Mouse (Mus musculus): Measurements from ENCODE around the gene Zfp275.
"Not testable (repeated sequence)": the region's sequence is repeated elsewhere in the genome, so short reads cannot be mapped to it uniquely, and the experiment has no call there.

Gene Zfp275

GRCm38 (mm10) chrX:73342483-73342895 lies at the start of gene Zfp275:
Gene Zfp275 (plus strand): TSS chrX:73342621.
- peak; percentile 80 for DNase-seq

DNA sequence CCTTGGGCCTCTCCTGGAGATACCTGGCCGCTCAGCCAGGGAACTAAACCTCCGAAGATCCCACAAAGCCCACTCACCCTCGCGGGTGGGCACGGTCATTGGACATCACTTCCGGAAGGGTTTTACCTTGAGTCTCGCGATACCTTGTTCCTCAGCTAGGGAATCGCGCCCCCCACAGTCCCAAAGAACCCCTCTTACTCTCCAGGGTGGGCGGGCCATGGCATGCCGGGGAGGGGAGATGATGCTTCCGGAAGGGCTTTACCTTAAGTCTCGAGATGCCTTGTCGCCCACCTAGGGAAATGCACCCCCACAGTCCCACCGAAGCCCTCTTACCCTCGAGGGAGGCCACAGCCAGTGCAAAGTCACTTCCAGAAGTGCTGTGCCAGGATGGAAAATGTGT lies 49.5 kb upstream of the Zfp275 start, which contains the start of the genes Xlr5a and Xlr5c:
Gene Xlr5a, minus strand, starts transcription at position 101 of the 400 bp plus-strand sequence.
Gene Xlr5c, minus strand, starts transcription at position 101 of the 400 bp plus-strand sequence.
- not testable (repeated sequence) for DNase-seq

GRCm38 (mm10) chrX:73295745-73296144 lies 46.7 kb upstream of the Zfp275 start:
- DNase-seq = not testable (repeated sequence)

GRCm38 (mm10) chrX:73312522-73312921 lies 29.9 kb upstream of the Zfp275 start:
- peak; percentile 39 for DNase-seq

- DNase-seq = no peak
These were observed 21.4 kb upstream of the Zfp275 start for GRCm38 (mm10) chrX:73321029-73321428.

GRCm38 (mm10) chrX:73327215-73327614 lies 15.2 kb upstream of the Zfp275 start:
- DNase-seq = no peak

DNA sequence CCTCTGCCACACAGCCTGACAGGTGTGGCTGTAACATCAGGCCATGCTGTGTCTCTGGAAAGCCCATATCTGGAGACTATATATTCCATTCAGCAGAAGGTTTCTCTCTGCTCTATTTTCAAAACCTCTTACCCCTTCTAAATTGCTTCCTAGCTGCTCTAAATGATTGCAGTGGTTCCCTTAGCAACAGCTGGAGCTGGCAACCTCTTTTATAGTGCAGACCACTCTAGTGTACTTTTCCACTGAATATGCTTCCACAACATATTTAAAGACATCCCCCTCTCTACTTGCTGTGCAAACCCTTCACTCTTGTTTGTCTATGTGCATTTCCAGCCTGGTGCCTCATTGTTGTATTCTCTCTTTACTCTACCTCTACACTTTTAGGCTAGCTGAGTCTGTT lies 8.9 kb upstream of the Zfp275 start:
- DNase-seq = no peak

- DNase-seq = no peak
These were observed 5.7 kb upstream of the Zfp275 start, which contains the start of gene Gm45015 for GRCm38 (mm10) chrX:73336740-73337139. Gene Gm45015 (minus strand): TSS chrX:73336840.

DNA sequence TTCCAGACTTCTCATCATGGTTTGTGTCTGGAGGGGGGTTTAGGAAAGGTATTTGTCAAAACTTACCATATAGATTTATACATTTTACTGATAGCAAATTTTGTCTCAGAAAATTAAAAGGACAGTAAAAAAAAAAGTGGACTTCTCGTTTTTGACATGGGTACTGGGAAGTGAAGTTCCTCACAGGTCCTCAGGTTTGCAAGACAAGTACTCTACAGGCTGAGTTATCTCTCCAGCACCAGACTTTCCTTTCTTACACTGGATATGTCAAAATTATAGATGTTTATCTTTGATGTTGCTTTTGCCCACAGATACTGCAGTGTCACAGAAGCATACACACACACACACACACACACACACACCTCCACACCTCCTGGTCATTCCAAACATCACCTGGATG lies 948 bp upstream of the Zfp275 start:
- no peak for DNase-seq

DNA sequence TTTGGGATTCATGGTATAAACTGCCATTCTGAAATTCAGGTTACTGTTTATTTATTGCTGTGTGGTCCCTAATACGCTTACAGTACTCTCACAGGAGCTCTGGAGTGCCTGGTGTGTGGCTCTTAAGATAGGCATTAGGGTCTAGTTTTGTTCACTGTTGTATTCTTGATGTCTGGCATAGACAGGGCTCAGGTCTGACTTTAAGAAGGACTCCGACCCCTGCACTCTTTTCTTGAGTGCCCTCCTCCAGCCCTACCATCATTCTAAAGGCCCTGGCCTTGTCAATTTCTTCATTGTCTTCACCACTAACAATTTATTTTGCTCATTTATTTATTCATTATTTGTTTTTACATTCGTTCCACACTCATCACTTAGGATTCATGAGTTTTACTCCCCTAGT lies 353 bp upstream of the Zfp275 start:
- peak; percentile 2 for DNase-seq

GRCm38 (mm10) chrX:73342941-73343735 lies 717 bp downstream of the Zfp275 start:
- DNase-seq = peak; percentile 19

DNA sequence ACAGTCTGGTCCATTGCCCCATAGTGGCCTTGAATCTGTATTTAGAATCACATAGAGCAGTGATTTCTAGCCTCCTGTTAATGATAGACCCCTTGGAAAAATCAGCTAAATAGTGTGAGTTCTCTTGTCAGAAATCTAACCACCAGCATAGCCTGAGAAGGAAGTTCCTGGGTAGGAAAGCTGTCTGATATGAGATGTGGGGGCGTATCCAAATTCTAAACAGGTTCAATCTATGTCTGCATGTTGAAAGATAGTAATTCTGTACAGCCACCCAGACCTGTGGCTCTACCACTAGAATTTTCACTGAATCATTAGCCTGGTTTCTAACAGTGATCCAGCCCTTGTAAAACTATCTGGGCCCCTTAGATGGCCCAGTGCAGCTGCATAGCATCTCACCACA lies 1.4 kb downstream of the Zfp275 start:
- no peak for DNase-seq

GRCm38 (mm10) chrX:73344346-73344745 lies 1.9 kb downstream of the Zfp275 start:
- DNase-seq = no peak

GRCm38 (mm10) chrX:73356163-73356562 lies 13.7 kb downstream of the Zfp275 start:
- no peak for DNase-seq

DNA sequence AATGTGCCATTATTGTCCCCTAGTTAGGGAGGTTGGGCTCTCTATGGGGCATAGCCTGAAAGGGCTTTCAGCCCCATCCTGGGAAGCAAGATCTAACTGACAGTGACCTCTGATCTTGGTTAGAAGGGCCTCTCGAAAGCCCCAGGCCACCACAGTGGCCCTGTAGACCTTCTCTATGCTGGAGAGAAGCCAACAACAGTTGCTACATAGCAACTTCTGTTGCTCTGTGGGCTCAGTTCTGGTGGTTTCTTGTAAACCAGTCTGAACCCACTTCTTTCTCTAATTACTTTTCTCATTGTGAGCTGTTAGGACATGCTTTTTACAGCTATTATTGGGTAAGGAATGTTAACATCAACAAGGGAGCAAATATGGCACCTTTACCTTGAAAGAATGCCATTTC lies 14.3 kb downstream of the Zfp275 start:
- no peak for DNase-seq

DNA sequence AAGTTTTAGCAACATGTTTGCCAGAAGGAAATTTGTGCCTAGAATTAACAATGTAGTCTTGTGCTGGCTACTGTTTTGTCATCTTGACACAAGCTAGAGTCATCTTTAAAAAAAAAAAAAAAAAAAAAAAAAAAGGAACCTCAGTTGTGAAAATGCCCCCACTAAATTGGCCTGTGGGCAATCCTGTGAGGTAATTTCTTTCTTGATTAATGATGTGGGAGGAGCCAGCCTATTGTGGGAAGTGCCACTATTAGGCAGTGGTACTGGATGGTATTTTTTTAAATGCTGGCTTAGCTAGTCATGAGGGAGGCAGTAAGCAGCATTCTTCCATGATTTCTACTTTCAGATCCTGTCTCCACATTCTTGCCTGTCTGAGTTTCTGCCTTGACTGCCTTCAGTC lies 20.9 kb downstream of the Zfp275 start:
- no peak for DNase-seq

- peak; percentile 18 for DNase-seq
These were observed 42.0 kb downstream of the Zfp275 start for GRCm38 (mm10) chrX:73384419-73384818.

GRCm38 (mm10) chrX:73384924-73385323 lies 42.5 kb downstream of the Zfp275 start:
- DNase-seq = no peak

DNA sequence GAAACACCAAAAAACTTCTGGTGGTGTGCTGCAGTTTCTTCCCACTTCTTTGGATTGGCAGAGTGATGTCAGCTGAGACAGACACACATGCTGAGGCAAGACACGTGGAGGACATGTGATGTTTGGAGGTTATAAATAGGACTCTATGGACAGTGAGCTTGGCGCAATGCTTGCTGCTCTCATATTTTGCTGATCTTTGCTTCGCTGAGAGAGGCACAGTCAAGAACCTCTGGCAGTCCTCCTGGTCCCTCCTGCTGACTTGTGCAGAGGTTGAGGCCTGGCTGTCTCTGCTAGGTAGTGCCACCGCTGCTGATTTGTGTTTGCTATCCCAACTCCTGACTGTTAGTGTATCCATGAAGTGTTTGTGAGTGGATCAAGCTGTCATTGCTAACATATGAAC lies 49.1 kb downstream of the Zfp275 start:
- no peak for DNase-seq

GRCm38 (mm10) chrX:73396446-73396845 lies 54.0 kb downstream of the Zfp275 start:
- DNase-seq = no peak

DNA sequence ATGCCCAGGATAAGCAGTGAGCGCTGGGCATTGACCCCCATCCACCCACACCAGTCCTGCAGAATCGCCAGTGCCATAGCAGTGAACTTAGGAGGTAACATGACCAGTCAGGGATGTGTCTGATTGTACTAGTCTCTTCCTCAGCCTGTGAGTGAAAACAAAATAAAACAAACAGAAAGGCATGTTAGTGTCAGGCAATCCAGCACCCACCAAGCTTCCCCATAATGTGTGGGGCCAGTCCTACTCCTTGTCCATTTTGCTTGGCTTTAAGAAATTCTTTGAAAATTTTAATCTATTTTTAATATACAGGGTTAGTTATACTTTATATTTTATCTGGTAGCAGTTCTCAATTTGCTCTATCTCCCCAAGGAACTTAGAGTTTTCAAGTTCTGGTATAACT lies 56.2 kb downstream of the Zfp275 start, which contains the start of gene Gm18336:
Gene Gm18336, minus strand, starts transcription at position 101 of the 400 bp plus-strand sequence.
- not testable (repeated sequence) for DNase-seq

GRCm38 (mm10) chrX:73400951-73401350 lies 58.5 kb downstream of the Zfp275 start:
- no peak for DNase-seq

DNA sequence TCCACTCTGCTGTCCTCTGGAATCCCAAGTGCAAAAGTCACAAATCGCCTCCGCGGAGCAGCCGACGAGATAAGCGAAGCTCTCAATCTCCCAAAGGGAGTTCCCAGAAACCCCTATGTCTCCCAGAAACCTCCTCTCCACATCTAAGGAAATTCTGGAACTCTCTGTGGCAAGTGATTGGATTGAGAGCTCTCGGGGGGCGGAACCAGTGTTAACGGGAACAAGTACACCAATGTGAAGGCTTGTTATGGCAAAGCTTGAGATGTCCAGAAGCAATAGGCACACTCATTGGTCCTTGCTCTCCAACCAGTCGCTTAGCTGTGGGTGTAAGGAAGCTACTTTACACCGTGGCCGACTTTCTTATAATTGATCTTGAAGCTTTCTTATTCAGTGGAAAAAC lies 59.2 kb downstream of the Zfp275 start:
- no peak for DNase-seq
